Comparison of ENCODE assay signal across 16 mouse cellular contexts in the genomic region with DNA sequence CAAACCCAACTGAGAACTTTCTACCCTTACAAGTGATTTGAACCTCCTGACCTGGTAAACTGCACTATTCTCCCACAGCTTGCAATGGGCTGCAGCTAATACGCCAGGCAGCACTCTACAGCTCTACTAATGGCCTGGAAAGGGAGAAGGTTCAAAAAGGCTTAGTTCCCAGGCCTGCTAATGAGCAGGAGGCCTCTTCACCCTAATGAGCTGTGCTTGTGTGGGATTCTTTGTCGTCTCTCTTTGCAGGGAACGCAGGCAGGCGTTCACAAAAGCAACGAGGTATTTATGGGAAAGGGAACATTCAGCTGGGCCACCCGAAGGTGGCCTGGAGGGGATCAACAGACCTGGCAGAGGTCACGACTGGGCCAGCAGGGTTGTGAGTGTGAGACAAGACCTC.
DNase-seq lines count a peak whose midpoint lies in the region; ATAC-seq lines count a peak whose summit lies in the region.
"Had no signal": no experiment of that assay in that cellular context is flagged by ENCODE, and none has a peak within 500 bp of the region (broad histone marks: within the 10 kb centered on the region; RNA-seq: fewer than 3 reads in every experiment).

No protein-coding gene starts in this region.

- H3K4me3 ChIP-seq in midbrain, embryonic 11.5 days (ENCODE audit: low read depth, low read length), result no peak overlapping the region
- H3K4me3 ChIP-seq in midbrain, embryonic 16.5 days (ENCODE audit: low read depth, low read length), result no peak overlapping the region
- no peak overlapping the region for H3K4me3 ChIP-seq in forebrain, embryonic 15.5 days
- H3K4me3 ChIP-seq: kidney, embryonic 15.5 days; neural tube, embryonic 15.5 days had no signal

- H3K4me2 ChIP-seq in midbrain, embryonic 11.5 days, result no peak overlapping the region
- no peak overlapping the region for H3K4me2 ChIP-seq in midbrain, embryonic 16.5 days (ENCODE audit: low read length)
- no peak overlapping the region for H3K4me2 ChIP-seq in forebrain, embryonic 15.5 days (replicated peaks)
- H3K4me2 ChIP-seq: kidney, embryonic 15.5 days; neural tube, embryonic 15.5 days had no signal

- peaks cover 9% of the 10 kb centered on the region for H3K4me1 ChIP-seq in midbrain, embryonic 11.5 days (ENCODE audit: control insufficient read depth, insufficient read depth, low read length)
- H3K4me1 ChIP-seq in midbrain, embryonic 16.5 days (ENCODE audit: control insufficient read depth, insufficient read depth, low read length), result peaks cover 4% of the 10 kb centered on the region
- peaks cover 35% of the 10 kb centered on the region for H3K4me1 ChIP-seq in forebrain, embryonic 15.5 days
- H3K4me1 ChIP-seq: kidney, embryonic 15.5 days; neural tube, embryonic 15.5 days had no signal

- no peaks in the 10 kb centered on the region for H3K36me3 ChIP-seq in midbrain, embryonic 11.5 days (ENCODE audit: control insufficient read depth, insufficient read depth, low read length)
- H3K36me3 ChIP-seq in midbrain, embryonic 16.5 days (ENCODE audit: control insufficient read depth, insufficient read depth, low read length), result no peaks in the 10 kb centered on the region
- no peaks in the 10 kb centered on the region for H3K36me3 ChIP-seq in forebrain, embryonic 15.5 days
- H3K36me3 ChIP-seq: neural tube, embryonic 15.5 days had no signal

- H3K9ac ChIP-seq in midbrain, embryonic 11.5 days (ENCODE audit: low read length), result no peak overlapping the region
- H3K9ac ChIP-seq in midbrain, embryonic 16.5 days (ENCODE audit: low read depth, low read length), result no peak overlapping the region
- no peak overlapping the region for H3K9ac ChIP-seq in forebrain, embryonic 15.5 days (replicated peaks)
- H3K9ac ChIP-seq: kidney, embryonic 15.5 days; neural tube, embryonic 15.5 days had no signal

- no peaks in the 10 kb centered on the region; the same call in 1 of the 2 replicates for H3K27me3 ChIP-seq in midbrain, embryonic 11.5 days (ENCODE audit: control insufficient read depth, insufficient read depth, low read length)
- H3K27me3 ChIP-seq in midbrain, embryonic 16.5 days (ENCODE audit: control insufficient read depth, insufficient read depth, low read depth, low read length), result 0 out of 2 replicates have a peak, but pooled peaks cover 2% of the 10 kb centered on the region
- no peaks in the 10 kb centered on the region for H3K27me3 ChIP-seq in forebrain, embryonic 15.5 days

- no peak overlapping the region for H3K27ac ChIP-seq in midbrain, embryonic 11.5 days (ENCODE audit: low read depth, low read length)
- H3K27ac ChIP-seq in midbrain, embryonic 16.5 days (ENCODE audit: low read length), result no peak overlapping the region
- H3K27ac ChIP-seq in forebrain, embryonic 15.5 days (replicated peaks), result peak overlapping the region; percentile 60
- H3K27ac ChIP-seq: kidney, embryonic 15.5 days; macrophage; neural tube, embryonic 15.5 days had no signal

- 30% methylated on average over 7 of the region's 7 CpGs for WGBS in midbrain, embryonic 11.5 days
- WGBS in midbrain, embryonic 16.5 days, result 32% methylated on average over 7 of the region's 7 CpGs
- 11% methylated on average over 7 of the region's 7 CpGs for WGBS in forebrain, embryonic 15.5 days

- no peaks in the 10 kb centered on the region for H3K9me3 ChIP-seq in midbrain, embryonic 11.5 days (ENCODE audit: control insufficient read depth, low read length)
- H3K9me3 ChIP-seq in midbrain, embryonic 16.5 days (replicated peaks; ENCODE audit: control insufficient read depth, low read length, poor library complexity, severe bottlenecking), result no peaks in the 10 kb centered on the region
- H3K9me3 ChIP-seq in forebrain, embryonic 15.5 days, result no peaks in the 10 kb centered on the region
- H3K9me3 ChIP-seq: kidney, embryonic 15.5 days; neural tube, embryonic 15.5 days had no signal

- ATAC-seq in frontal cortex, adult (ENCODE audit: low TSS enrichment), result 0 out of 2 replicates have a peak, but pooled peaks have one; percentile 23
- ATAC-seq in midbrain, embryonic 11.5 days (ENCODE audit: low FRiP score), result peak; percentile 61; the same call in 1 of the 2 replicates
- no peak for ATAC-seq in midbrain, embryonic 16.5 days
- ATAC-seq in forebrain, embryonic 15.5 days (replicated peaks), result peak; percentile 72

- no peak for DNase-seq in frontal cortex, postnatal 36 days (ENCODE audit: low spot score in 2 of 2)
- no peak for DNase-seq in midbrain, embryonic 11.5 days (ENCODE audit: low spot score, missing footprints)
- peak; percentile 95 for DNase-seq in retina, postnatal 1 day
- DNase-seq in adrenal gland, adult 18-20 months (ENCODE audit: low spot score in 2 of 2), result no peak
- DNase-seq in kidney, postnatal 25 days, result no peak
- DNase-seq: adrenal gland, postnatal 36 days; cerebellum, postnatal 25 days; heart, postnatal 36 days; lung, adult 2 months; right cerebral cortex, postnatal 14 days had no signal
